Comparison of ENCODE assay signal across 17 mouse cellular contexts in genomic region chr10:17769856-17770255, GRCm38 (mm10). TPM values are rescaled to one million over a fixed set of nuclear protein-coding genes. Genes with fewer than 3 reads are reported as not detected.
DNase-seq lines count a peak whose midpoint lies in the region; ATAC-seq and TF ChIP-seq lines count a peak whose summit lies in the region.
"Had no signal": no experiment of that assay in that cellular context is flagged by ENCODE, and none has a peak within 500 bp of the region (broad histone marks: within the 10 kb centered on the region; RNA-seq: fewer than 3 reads in every experiment).

No protein-coding gene starts in this region.

- no peak overlapping the region for H3K4me2 ChIP-seq in lung, embryonic 14.5 days
- H3K4me2 ChIP-seq: liver, embryonic 12.5 days; lung, embryonic 15.5 days; midbrain, embryonic 13.5 days; neural tube, embryonic 15.5 days had no signal

- no peak overlapping the region for H3K27ac ChIP-seq in lung, embryonic 14.5 days (ENCODE audit: low read depth)
- H3K27ac ChIP-seq in embryonic facial prominence, embryonic 10.5 days (replicated peaks): peak overlapping the region; percentile 35; the same call in 1 of the 2 replicates
- no peak overlapping the region for H3K27ac ChIP-seq in layer of hippocampus, adult 2 months
- H3K27ac ChIP-seq: liver, embryonic 12.5 days; lung, embryonic 15.5 days; midbrain, embryonic 13.5 days; neural tube, embryonic 15.5 days; stomach, postnatal 0 days had no signal

- H3K9ac ChIP-seq in lung, embryonic 14.5 days: no peak overlapping the region
- H3K9ac ChIP-seq: liver, embryonic 12.5 days; lung, embryonic 15.5 days; midbrain, embryonic 13.5 days; neural tube, embryonic 15.5 days had no signal

- DNase-seq in lung, embryonic 14.5 days: peak; percentile 34
- DNase-seq in lung, postnatal 14 days: no peak
- peak; percentile 18 for DNase-seq in embryonic facial prominence, embryonic 10.5 days (ENCODE audit: low spot score)
- DNase-seq in layer of hippocampus, adult 2 months (ENCODE audit: low spot score in 2 of 2): peak; percentile 20 to 30
- DNase-seq in right cerebral cortex, adult 2 months (ENCODE audit: low spot score in 2 of 2): no peak
- no peak for DNase-seq in thymus, adult 18-20 months
- no peak for DNase-seq in heart, adult 18-20 months
- DNase-seq: adrenal gland, adult 8-10 months; cerebellum, adult 18-20 months; thymus, postnatal 14 days had no signal

- H3K27me3 ChIP-seq in lung, embryonic 14.5 days (ENCODE audit: insufficient read depth, low read length): no peaks in the 10 kb centered on the region
- H3K27me3 ChIP-seq in embryonic facial prominence, embryonic 10.5 days (replicated peaks; ENCODE audit: low read depth, poor library complexity, severe bottlenecking): no peaks in the 10 kb centered on the region
- H3K27me3 ChIP-seq: liver, embryonic 12.5 days; lung, embryonic 15.5 days; midbrain, embryonic 13.5 days; neural tube, embryonic 15.5 days had no signal

- 73% methylated on average over 5 of the region's 5 CpGs for WGBS in lung, embryonic 14.5 days
- 61% methylated on average over 5 of the region's 5 CpGs for WGBS in embryonic facial prominence, embryonic 10.5 days

- H3K36me3 ChIP-seq in lung, embryonic 14.5 days (ENCODE audit: insufficient read depth): no peaks in the 10 kb centered on the region
- H3K36me3 ChIP-seq in embryonic facial prominence, embryonic 10.5 days (replicated peaks): no peaks in the 10 kb centered on the region
- H3K36me3 ChIP-seq: liver, embryonic 12.5 days; lung, embryonic 15.5 days; midbrain, embryonic 13.5 days; neural tube, embryonic 15.5 days had no signal

- H3K9me3 ChIP-seq in lung, embryonic 14.5 days (ENCODE audit: low read depth, low read length): no peaks in the 10 kb centered on the region
- H3K9me3 ChIP-seq in embryonic facial prominence, embryonic 10.5 days: no peaks in the 10 kb centered on the region
- H3K9me3 ChIP-seq: liver, embryonic 12.5 days; lung, embryonic 15.5 days; midbrain, embryonic 13.5 days; neural tube, embryonic 15.5 days had no signal

- ATAC-seq in lung, embryonic 14.5 days (ENCODE audit: insufficient read depth): no peak
- ATAC-seq: forebrain, embryonic 16.5 days; liver, embryonic 12.5 days; midbrain, embryonic 13.5 days had no signal

- no peak for TF ChIP-seq CTCF in lung, embryonic 14.5 days (IDR thresholded peaks at IDR 0.05; ENCODE audit: low read depth)
- TF ChIP-seq CTCF in layer of hippocampus, adult 2 months (conservative IDR thresholded peaks at IDR 0.05): no peak

- H3K4me3 ChIP-seq in lung, embryonic 14.5 days (ENCODE audit: low read depth, low read length): no peak overlapping the region
- H3K4me3 ChIP-seq in embryonic facial prominence, embryonic 10.5 days: no peak overlapping the region
- H3K4me3 ChIP-seq in layer of hippocampus, adult 2 months: no peak overlapping the region
- H3K4me3 ChIP-seq: liver, embryonic 12.5 days; lung, embryonic 15.5 days; midbrain, embryonic 13.5 days; myocyte; neural tube, embryonic 15.5 days had no signal

- no peaks in the 10 kb centered on the region for H3K4me1 ChIP-seq in lung, embryonic 14.5 days (ENCODE audit: insufficient read depth)
- peaks cover 6% of the 10 kb centered on the region for H3K4me1 ChIP-seq in embryonic facial prominence, embryonic 10.5 days
- H3K4me1 ChIP-seq: liver, embryonic 12.5 days; lung, embryonic 15.5 days; midbrain, embryonic 13.5 days; neural tube, embryonic 15.5 days had no signal

RNA-seq across cellular contexts. Expression of gene Txlnb, which starts 26.2 kb away (rescaled TPM):
- 0.24 and 0.76 TPM in 2 replicates for polyA plus RNA-seq in lung, embryonic 14.5 days (2014; fragmentation: Nextera tagmentation; extraction: Ambion mirVana)
- polyA plus RNA-seq in embryonic facial prominence, embryonic 10.5 days (2016; fragmentation: Nextera tagmentation; extraction: Ambion mirVana): 0.98 and 1.6 TPM in 2 replicates
- total RNA-seq in layer of hippocampus, adult 2 months (2021): 1 to 10 TPM in 1 of 2 experiments, under 1 TPM in 1; 0.74 to 1.0 TPM
- total RNA-seq in heart, adult 18-20 months (2021): 100 to 1,000 TPM; 325 to 387 TPM

RNA-seq across cellular contexts. Expression of gene Cited2, which starts 46.8 kb away (rescaled TPM):
- polyA plus RNA-seq in lung, embryonic 14.5 days (2014; fragmentation: Nextera tagmentation; extraction: Ambion mirVana): 36.5 and 37.1 TPM in 2 replicates
- 43.6 and 53.3 TPM in 2 replicates for polyA plus RNA-seq in embryonic facial prominence, embryonic 10.5 days (2016; fragmentation: Nextera tagmentation; extraction: Ambion mirVana)
- total RNA-seq in layer of hippocampus, adult 2 months (2021): 10 to 100 TPM; 35.8 to 36.2 TPM
- 10 to 100 TPM; 41.5 to 55.5 TPM for total RNA-seq in heart, adult 18-20 months (2021)

Comparison
In these comparisons a context has a peak if more than half of its experiments do, and no peak if none do; other contexts are left out.
1. DNase-seq: peak in lung, embryonic 14.5 days (single experiment), embryonic facial prominence, embryonic 10.5 days (single experiment) and layer of hippocampus, adult 2 months (2 of 2); none in lung, postnatal 14 days (single experiment), right cerebral cortex, adult 2 months (0 of 2), thymus, adult 18-20 months (0 of 2) and heart, adult 18-20 months (0 of 2).
2. RNA of gene Txlnb, which starts 26.2 kb away (total RNA-seq): 325 to 387 TPM in heart, adult 18-20 months; 0.74 to 1.0 TPM in layer of hippocampus, adult 2 months; every median in the first group is over 100 times any median in the second.